ENCODE assay signal across 9 mouse cellular contexts in the genomic region with DNA sequence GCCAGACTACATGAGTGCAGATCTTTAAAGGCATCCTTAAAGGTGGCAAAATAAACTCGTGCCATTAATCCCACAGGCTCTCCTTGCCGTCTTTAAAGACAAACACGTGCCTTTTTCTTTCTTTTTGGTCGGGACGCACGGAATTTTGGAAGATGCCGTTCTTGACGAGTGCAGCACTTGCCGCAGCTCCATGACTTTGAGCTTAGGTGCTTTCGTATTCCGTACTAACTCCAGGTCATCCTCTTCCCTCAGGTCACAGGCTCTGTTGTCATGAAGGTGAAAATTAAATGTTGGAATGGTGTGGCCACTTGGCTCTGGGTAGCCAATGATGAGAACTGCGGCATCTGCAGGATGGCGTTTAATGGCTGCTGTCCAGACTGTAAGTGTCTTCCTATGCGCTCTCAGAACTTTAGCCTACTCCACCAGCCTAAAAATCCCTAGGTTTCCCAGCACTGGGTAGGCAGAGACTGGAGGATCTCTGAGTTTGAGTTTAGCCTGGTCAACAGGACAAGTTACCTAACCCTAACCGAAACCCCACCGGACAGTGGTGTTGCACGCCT. TPM values are rescaled to one million over a fixed set of nuclear protein-coding genes. Genes with fewer than 3 reads are reported as not detected.
DNase-seq lines count a peak whose midpoint lies in the region; ATAC-seq and TF ChIP-seq lines count a peak whose summit lies in the region.
"Had no signal": no experiment of that assay in that cellular context is flagged by ENCODE, and none has a peak within 500 bp of the region (broad histone marks: within the 10 kb centered on the region; RNA-seq: fewer than 3 reads in every experiment).

No protein-coding gene starts in this region.

- H3K9me3 ChIP-seq in lung, embryonic 14.5 days (ENCODE audit: low read depth, low read length): no peaks in the 10 kb centered on the region
- H3K9me3 ChIP-seq in intestine, embryonic 16.5 days (ENCODE audit: control insufficient read depth, low read length): no peaks in the 10 kb centered on the region
- no peaks in the 10 kb centered on the region for H3K9me3 ChIP-seq in neural tube, embryonic 15.5 days (replicated peaks)

- no peaks in the 10 kb centered on the region for H3K27me3 ChIP-seq in lung, embryonic 14.5 days (ENCODE audit: insufficient read depth, low read length)
- no peaks in the 10 kb centered on the region for H3K27me3 ChIP-seq in intestine, embryonic 16.5 days (replicated peaks; ENCODE audit: control insufficient read depth, insufficient read depth, low read length)
- no peaks in the 10 kb centered on the region for H3K27me3 ChIP-seq in neural tube, embryonic 15.5 days (replicated peaks)

- 0 out of 2 replicates have a peak, but pooled peaks have one; percentile 37 for TF ChIP-seq POLR2A in embryonic fibroblast, embryonic 13.5 days (IDR thresholded peaks at IDR 0.05; ENCODE audit: low read depth, low read length)

- H3K36me3 ChIP-seq in lung, embryonic 14.5 days (ENCODE audit: insufficient read depth): peaks cover 68% of the 10 kb centered on the region
- peaks cover 20% of the 10 kb centered on the region for H3K36me3 ChIP-seq in intestine, embryonic 16.5 days (ENCODE audit: control insufficient read depth, insufficient read depth, low read length)
- peaks cover 54% of the 10 kb centered on the region for H3K36me3 ChIP-seq in neural tube, embryonic 15.5 days

- peak; percentile 15 for DNase-seq in lung, embryonic 14.5 days
- no peak for DNase-seq in lung, postnatal 4 days
- no peak for DNase-seq in layer of hippocampus, postnatal 14 days (ENCODE audit: low spot score in 2 of 2)
- DNase-seq in urinary bladder, postnatal 25 days (ENCODE audit: low spot score): no peak

- H3K4me2 ChIP-seq in lung, embryonic 14.5 days: peak overlapping the region; percentile 93
- H3K4me2 ChIP-seq in intestine, embryonic 16.5 days (ENCODE audit: low read depth, low read length): peak overlapping the region; percentile 92
- peak overlapping the region; percentile 74 for H3K4me2 ChIP-seq in neural tube, embryonic 15.5 days

- H3K27ac ChIP-seq in lung, embryonic 14.5 days (ENCODE audit: low read depth): peak overlapping the region; percentile 92
- peak overlapping the region; percentile 63; the same call in 1 of the 2 replicates for H3K27ac ChIP-seq in embryonic fibroblast, embryonic 13.5 days (ENCODE audit: insufficient read depth, low read length)
- H3K27ac ChIP-seq in intestine, embryonic 16.5 days (ENCODE audit: low read length): peak overlapping the region; percentile 77
- H3K27ac ChIP-seq in neural tube, embryonic 15.5 days (replicated peaks): peak overlapping the region; percentile 90

- peak overlapping the region; percentile 100 for H3K9ac ChIP-seq in lung, embryonic 14.5 days
- peak overlapping the region; percentile 99 for H3K9ac ChIP-seq in intestine, embryonic 16.5 days (ENCODE audit: low read depth, low read length)
- H3K9ac ChIP-seq in neural tube, embryonic 15.5 days (replicated peaks): peak overlapping the region; percentile 96

- H3K4me1 ChIP-seq in lung, embryonic 14.5 days (ENCODE audit: insufficient read depth): peaks cover 11% of the 10 kb centered on the region
- H3K4me1 ChIP-seq in embryonic fibroblast, embryonic 13.5 days (ENCODE audit: control insufficient read depth, insufficient read depth, low read length): peaks cover 7% of the 10 kb centered on the region
- H3K4me1 ChIP-seq in intestine, embryonic 16.5 days (ENCODE audit: control insufficient read depth, insufficient read depth, low read length): peaks cover 24% of the 10 kb centered on the region
- H3K4me1 ChIP-seq in neural tube, embryonic 15.5 days: peaks cover 28% of the 10 kb centered on the region

- H3K4me3 ChIP-seq in lung, embryonic 14.5 days (ENCODE audit: low read depth, low read length): peak overlapping the region; percentile 99
- peak overlapping the region; percentile 60 for H3K4me3 ChIP-seq in embryonic fibroblast, embryonic 13.5 days (ENCODE audit: insufficient read depth, low read length)
- peak overlapping the region; percentile 94 for H3K4me3 ChIP-seq in intestine, embryonic 16.5 days (ENCODE audit: low read length)
- peak overlapping the region; percentile 97 for H3K4me3 ChIP-seq in neural tube, embryonic 15.5 days (replicated peaks)

- no peak for TF ChIP-seq CTCF in lung, embryonic 14.5 days (IDR thresholded peaks at IDR 0.05; ENCODE audit: low read depth)
- TF ChIP-seq CTCF in embryonic fibroblast, embryonic 13.5 days (IDR thresholded peaks at IDR 0.05; ENCODE audit: borderline replicate concordance, insufficient read depth, low read length): no peak

- ATAC-seq in lung, embryonic 14.5 days (ENCODE audit: insufficient read depth): no peak
- no peak for ATAC-seq in intestine, embryonic 16.5 days
- no peak for ATAC-seq in neural tube, embryonic 15.5 days (ENCODE audit: low FRiP score)
- ATAC-seq in inflammation-experienced regulatory T-cells, adult 6 months: no peak

- WGBS in lung, embryonic 14.5 days: 40% methylated on average over 17 of the region's 17 CpGs
- 48% methylated on average over 17 of the region's 17 CpGs for WGBS in intestine, embryonic 16.5 days
- WGBS in neural tube, embryonic 15.5 days: 51% methylated on average over 17 of the region's 17 CpGs

RNA-seq across cellular contexts. Expression of a gene that starts 0.8 kb away (rescaled TPM):
- polyA plus RNA-seq in lung, embryonic 14.5 days (2014; fragmentation: Nextera tagmentation; extraction: Ambion mirVana): 229 and 237 TPM in 2 replicates
- 78.0 and 87.2 TPM in 2 replicates for polyA plus RNA-seq in embryonic fibroblast, embryonic 13.5 days (2011; ENCODE audit: insufficient read length, low read depth, missing spikeins)
- 164 and 171 TPM in 2 replicates for polyA plus RNA-seq in intestine, embryonic 16.5 days (2015; fragmentation: Nextera tagmentation; extraction: Ambion mirVana)
- 206 and 208 TPM in 2 replicates for polyA plus RNA-seq in neural tube, embryonic 15.5 days (2015; fragmentation: Nextera tagmentation; extraction: Ambion mirVana)
- 10 to 100 TPM; 88.0 to 96.5 TPM for total RNA-seq in layer of hippocampus, postnatal 14 days (2021)
- polyA plus RNA-seq in inflammation-experienced regulatory T-cells, adult 6 months (2017; shearing (Covaris generic)): 100 to 1,000 TPM; 110 to 147 (median 129) TPM

RNA-seq across cellular contexts. Expression of a gene that starts 0.9 kb away (rescaled TPM):
- polyA plus RNA-seq in lung, embryonic 14.5 days (2014; fragmentation: Nextera tagmentation; extraction: Ambion mirVana): 617 and 627 TPM in 2 replicates
- polyA plus RNA-seq in embryonic fibroblast, embryonic 13.5 days (2011; ENCODE audit: insufficient read length, low read depth, missing spikeins): 112 and 150 TPM in 2 replicates
- 19.6 and 86.6 TPM in 2 replicates for polyA plus RNA-seq in intestine, embryonic 16.5 days (2015; fragmentation: Nextera tagmentation; extraction: Ambion mirVana)
- polyA plus RNA-seq in neural tube, embryonic 15.5 days (2015; fragmentation: Nextera tagmentation; extraction: Ambion mirVana): 219 and 265 TPM in 2 replicates
- 10 to 100 TPM; 69.3 to 77.0 TPM for total RNA-seq in layer of hippocampus, postnatal 14 days (2021)
- 10 to 100 TPM; 15.8 to 76.9 (median 47.7) TPM for polyA plus RNA-seq in inflammation-experienced regulatory T-cells, adult 6 months (2017; shearing (Covaris generic))

RNA-seq across cellular contexts. Expression of a gene that starts 9.2 kb away (rescaled TPM):
- 0.89 and 1.3 TPM in 2 replicates for polyA plus RNA-seq in lung, embryonic 14.5 days (2014; fragmentation: Nextera tagmentation; extraction: Ambion mirVana)
- not detected in 2 replicates for polyA plus RNA-seq in embryonic fibroblast, embryonic 13.5 days (2011; ENCODE audit: insufficient read length, low read depth, missing spikeins)
- 2.7 and 3.8 TPM in 2 replicates for polyA plus RNA-seq in intestine, embryonic 16.5 days (2015; fragmentation: Nextera tagmentation; extraction: Ambion mirVana)
- polyA plus RNA-seq in neural tube, embryonic 15.5 days (2015; fragmentation: Nextera tagmentation; extraction: Ambion mirVana): 0.86 and 3.2 TPM in 2 replicates
- 1 to 10 TPM; 2.3 to 2.7 TPM for total RNA-seq in layer of hippocampus, postnatal 14 days (2021)
- 1 to 10 TPM in 1 of 3 experiments, under 1 TPM in 1, not detected in 1; 0.67 to 1.4 TPM for polyA plus RNA-seq in inflammation-experienced regulatory T-cells, adult 6 months (2017; shearing (Covaris generic))
- total RNA-seq: monocyte, adult 5-6 weeks had no signal

RNA-seq across cellular contexts. Expression of a gene that starts 17.6 kb away (rescaled TPM):
- polyA plus RNA-seq in lung, embryonic 14.5 days (2014; fragmentation: Nextera tagmentation; extraction: Ambion mirVana): 717 and 734 TPM in 2 replicates
- 500 and 534 TPM in 2 replicates for polyA plus RNA-seq in embryonic fibroblast, embryonic 13.5 days (2011; ENCODE audit: insufficient read length, low read depth, missing spikeins)
- polyA plus RNA-seq in intestine, embryonic 16.5 days (2015; fragmentation: Nextera tagmentation; extraction: Ambion mirVana): 626 and 641 TPM in 2 replicates
- polyA plus RNA-seq in neural tube, embryonic 15.5 days (2015; fragmentation: Nextera tagmentation; extraction: Ambion mirVana): 488 and 542 TPM in 2 replicates
- total RNA-seq in layer of hippocampus, postnatal 14 days (2021): 100 to 1,000 TPM; 366 to 384 TPM
- 100 to 1,000 TPM; 624 to 862 (median 685) TPM for polyA plus RNA-seq in inflammation-experienced regulatory T-cells, adult 6 months (2017; shearing (Covaris generic))

RNA-seq across cellular contexts. Expression of a gene that starts 18.7 kb away (rescaled TPM):
- polyA plus RNA-seq in lung, embryonic 14.5 days (2014; fragmentation: Nextera tagmentation; extraction: Ambion mirVana): 95.3 and 99.5 TPM in 2 replicates
- polyA plus RNA-seq in embryonic fibroblast, embryonic 13.5 days (2011; ENCODE audit: insufficient read length, low read depth, missing spikeins): 39.5 and 45.2 TPM in 2 replicates
- polyA plus RNA-seq in intestine, embryonic 16.5 days (2015; fragmentation: Nextera tagmentation; extraction: Ambion mirVana): 393 and 441 TPM in 2 replicates
- 224 and 248 TPM in 2 replicates for polyA plus RNA-seq in neural tube, embryonic 15.5 days (2015; fragmentation: Nextera tagmentation; extraction: Ambion mirVana)
- 100 to 1,000 TPM; 150 TPM for total RNA-seq in layer of hippocampus, postnatal 14 days (2021)
- 100 to 1,000 TPM in 2 of 3 experiments, 10 to 100 TPM in 1; 66.1 to 124 (median 113) TPM for polyA plus RNA-seq in inflammation-experienced regulatory T-cells, adult 6 months (2017; shearing (Covaris generic))
